Mouse (Mus musculus) hindlimb bud, embryonic 11.5 days (tissue): ENCODE results near the gene Col27a1.

Experiments
- DNase-seq: peaks from one replicate; pipeline ENCODE4 v3.0.0-alpha.2; 2012; ENCODE audit warnings: low read depth, low spot score; ENCODE audit errors: extremely low spot score

Col27a1 gene

GRCm38 (mm10) chr4:63222246-63222645 lies 8.4 kb downstream of the Col27a1 start:
- DNase-seq, result no peak

- no peak for DNase-seq
Observed at GRCm38 (mm10) chr4:63225373-63225772, 11.6 kb downstream of the Col27a1 start.

GRCm38 (mm10) chr4:63226164-63226882 lies 12.5 kb downstream of the Col27a1 start:
- DNase-seq, result no peak

- no peak for DNase-seq
Observed at GRCm38 (mm10) chr4:63226883-63227235, 13.1 kb downstream of the Col27a1 start.

- DNase-seq, result no peak
Observed at GRCm38 (mm10) chr4:63228943-63229342, 15.1 kb downstream of the Col27a1 start.

GRCm38 (mm10) chr4:63229991-63230581 lies 16.3 kb downstream of the Col27a1 start:
- no peak for DNase-seq

GRCm38 (mm10) chr4:63231121-63231520 lies 17.3 kb downstream of the Col27a1 start:
- no peak for DNase-seq

- no peak for DNase-seq
Observed at GRCm38 (mm10) chr4:63232542-63233020, 18.8 kb downstream of the Col27a1 start.

GRCm38 (mm10) chr4:63233557-63234452 lies 20.0 kb downstream of the Col27a1 start:
- no peak for DNase-seq

GRCm38 (mm10) chr4:63234852-63235251 lies 21.0 kb downstream of the Col27a1 start:
- DNase-seq, result no peak

- no peak for DNase-seq
Observed at GRCm38 (mm10) chr4:63236235-63236634, 22.4 kb downstream of the Col27a1 start.

GRCm38 (mm10) chr4:63237225-63237624 lies 23.4 kb downstream of the Col27a1 start:
- DNase-seq, result no peak

- no peak for DNase-seq
Observed at GRCm38 (mm10) chr4:63238141-63238540, 24.3 kb downstream of the Col27a1 start.

- DNase-seq, result no peak
Observed at GRCm38 (mm10) chr4:63238722-63239121, 24.9 kb downstream of the Col27a1 start.

GRCm38 (mm10) chr4:63241031-63241430 lies 27.2 kb downstream of the Col27a1 start:
- DNase-seq, result no peak

- no peak for DNase-seq
Observed at GRCm38 (mm10) chr4:63247991-63248390, 34.2 kb downstream of the Col27a1 start.

- no peak for DNase-seq
Observed at GRCm38 (mm10) chr4:63248951-63249350, 35.1 kb downstream of the Col27a1 start.

- DNase-seq, result no peak
Observed at GRCm38 (mm10) chr4:63251760-63252159, 38.0 kb downstream of the Col27a1 start.

- DNase-seq, result no peak
Observed at GRCm38 (mm10) chr4:63253716-63254115, 39.9 kb downstream of the Col27a1 start.

- DNase-seq, result no peak
Observed at GRCm38 (mm10) chr4:63254151-63254550, 40.3 kb downstream of the Col27a1 start.

- DNase-seq, result no peak
Observed at GRCm38 (mm10) chr4:63256371-63256770, 42.6 kb downstream of the Col27a1 start.

GRCm38 (mm10) chr4:63257346-63257745 lies 43.5 kb downstream of the Col27a1 start:
- no peak for DNase-seq
